Mouse (Mus musculus) heart, postnatal 4 days (tissue): ENCODE measurements around the gene Fat4. TPM values are rescaled to one million over a fixed set of nuclear protein-coding genes. Genes with fewer than 3 reads are reported as not detected.

Source experiments
- DNase-seq: peaks from one replicate; pipeline ENCODE4 v3.0.0; 2021
- total RNA-seq, 2 experiments: library from RNA; stranded (reverse); gene quantifications; 2 replicates each; pipeline ENCODE4 v1.2.3; 2021

Fat4 gene
- total RNA-seq, 2 experiments from 2014 or later: 19.5 to 20.4 TPM

DNA sequence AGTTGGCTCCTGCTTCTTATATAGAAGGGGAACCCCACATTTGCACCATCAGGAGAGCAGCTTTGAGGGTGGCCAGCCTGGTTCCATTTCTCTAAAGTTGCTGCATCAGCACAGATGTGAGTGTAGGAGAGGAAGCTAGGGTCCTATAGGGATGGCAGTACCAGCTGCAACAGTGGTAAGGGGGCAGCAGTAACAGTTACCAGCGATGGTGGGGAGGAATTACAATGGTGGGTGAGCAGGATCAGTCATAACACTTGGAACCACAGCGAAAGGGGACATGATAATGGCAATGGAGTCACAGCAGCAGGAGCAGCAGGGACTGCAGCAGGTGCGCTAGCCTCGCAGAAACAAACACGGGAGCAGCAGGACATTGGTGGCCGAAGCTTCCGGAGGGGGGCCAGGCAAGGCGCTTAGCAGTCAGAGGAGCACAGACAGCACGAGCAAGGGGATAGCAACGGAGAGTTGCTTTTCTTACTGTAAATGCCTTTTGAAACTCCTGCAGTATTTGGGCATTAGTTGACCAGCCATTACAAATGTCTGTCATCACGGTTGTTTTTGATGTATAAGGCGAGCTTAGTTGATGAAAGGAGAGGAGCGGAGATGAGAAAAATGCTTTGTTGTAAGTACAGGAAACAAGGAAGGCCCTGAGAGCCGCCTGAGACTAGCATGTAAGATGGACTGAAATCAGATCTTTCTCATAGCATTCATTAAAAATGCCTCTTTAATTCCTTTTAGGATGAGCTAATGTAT, 21.1 kb downstream of the Fat4 start:
- DNase-seq: no peak

DNA sequence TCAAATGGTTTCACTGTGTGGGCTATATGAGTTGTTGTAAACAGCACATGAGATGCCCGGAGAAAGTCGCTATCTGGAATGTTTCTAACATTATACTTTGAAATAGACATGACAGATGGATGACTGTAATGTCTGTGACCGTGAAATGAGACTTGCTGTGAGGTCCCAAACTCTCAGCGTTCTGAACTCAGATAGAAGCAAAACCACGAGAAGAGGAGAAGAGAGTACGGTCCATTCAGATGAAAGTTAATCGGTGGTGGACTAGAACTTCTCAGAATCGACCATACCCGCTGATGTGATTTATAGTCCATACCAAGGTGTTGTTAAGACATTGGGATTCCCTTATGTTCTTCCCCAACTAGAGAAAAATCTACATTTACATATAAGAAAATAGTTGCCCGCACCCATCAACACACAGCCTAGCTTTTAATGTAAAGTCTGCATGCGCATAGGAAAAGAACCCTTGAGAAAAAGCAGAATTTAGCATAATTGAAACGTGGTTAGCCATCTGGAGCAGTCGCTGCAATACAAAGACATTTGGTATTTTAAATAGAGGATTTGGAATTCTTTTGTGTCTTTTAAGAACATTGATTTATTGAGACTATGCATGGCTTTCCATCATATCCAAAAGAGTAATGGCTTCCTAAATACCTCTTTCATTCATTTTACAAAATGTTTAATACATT, 21.8 kb downstream of the Fat4 start:
- DNase-seq: no peak

DNA sequence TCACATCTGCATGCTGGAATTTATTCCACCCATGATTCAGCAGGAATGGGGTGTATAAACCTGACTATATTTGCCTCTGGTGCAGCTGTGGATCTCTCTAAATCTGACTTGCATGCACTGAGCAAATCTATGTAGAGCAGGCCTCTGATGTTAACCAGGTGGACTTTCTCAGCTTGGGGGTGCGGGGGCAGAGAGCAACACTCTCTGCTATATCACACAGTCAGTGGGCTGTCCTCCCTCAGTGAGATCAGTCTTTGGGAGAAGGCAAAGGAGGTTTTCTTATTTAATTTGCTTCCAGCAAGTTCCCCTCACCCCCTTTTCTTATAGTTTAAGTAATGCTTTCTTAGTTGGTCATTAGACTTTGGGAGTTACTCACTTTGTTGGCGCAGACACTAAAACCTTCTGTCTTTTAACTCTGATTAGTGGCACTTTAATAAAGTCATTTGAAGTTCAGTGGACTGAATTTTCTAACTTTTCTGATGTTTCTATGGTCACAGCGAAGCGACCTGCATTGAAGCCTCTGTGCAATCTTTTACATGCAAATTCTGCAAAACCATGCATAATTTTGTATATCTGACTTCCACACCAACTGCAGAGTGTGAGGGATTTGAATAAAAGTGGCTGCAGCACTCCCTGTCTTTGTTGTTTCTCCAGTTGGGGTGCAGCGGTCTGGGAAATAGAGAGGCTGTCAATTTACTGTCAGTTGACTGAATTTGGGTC, 26.2 kb downstream of the Fat4 start:
- no peak for DNase-seq

DNA sequence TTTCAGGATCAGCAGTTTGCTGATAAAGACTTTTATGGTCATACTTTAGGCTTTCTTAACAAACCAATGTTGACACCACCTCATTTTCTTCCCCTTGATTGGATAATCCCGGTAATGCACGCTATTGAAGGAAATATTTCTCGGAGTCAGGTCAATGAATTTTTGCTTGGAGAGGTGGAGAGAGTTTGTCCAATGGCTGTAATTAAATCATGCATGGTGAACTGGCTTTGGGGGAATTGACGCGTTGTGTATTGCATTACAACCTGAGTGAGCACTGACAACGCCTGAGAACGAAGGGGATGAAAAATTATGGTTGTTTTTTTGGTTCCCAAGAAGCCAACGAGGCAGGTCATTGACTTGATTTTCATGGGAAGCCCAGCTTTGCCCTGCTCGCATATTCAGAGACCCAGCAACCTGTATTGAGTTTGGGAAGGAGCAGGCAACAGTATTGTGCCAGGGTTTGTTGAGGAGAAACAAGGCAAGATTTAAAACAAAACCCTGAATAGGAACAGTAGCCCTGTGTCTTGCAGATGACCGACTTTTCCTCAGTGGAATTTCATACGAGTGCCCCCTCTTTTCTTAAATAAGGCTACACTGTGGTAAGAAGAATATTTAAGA, 26.9 kb downstream of the Fat4 start:
- DNase-seq: no peak

DNA sequence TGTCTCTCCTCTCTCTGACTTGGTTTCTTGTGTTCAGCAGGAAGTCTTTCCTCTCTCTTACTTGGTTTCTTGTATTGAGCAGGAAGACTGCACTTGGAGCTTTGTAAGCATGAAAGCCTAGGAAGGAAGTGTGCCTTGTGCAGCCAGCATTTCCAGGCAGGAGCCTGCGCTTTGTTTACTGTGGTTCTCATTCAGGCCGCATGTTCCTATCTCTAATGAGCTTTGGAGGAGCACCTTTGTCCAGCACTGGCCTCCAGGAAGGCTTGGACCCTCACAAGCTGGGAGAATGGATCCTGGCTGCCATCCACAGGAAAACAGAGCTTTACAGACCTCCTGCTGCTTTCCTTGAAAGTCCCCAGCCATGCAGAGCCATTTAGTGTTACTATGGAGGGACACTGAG, 32.2 kb downstream of the Fat4 start:
- DNase-seq: peak; percentile 22

DNA sequence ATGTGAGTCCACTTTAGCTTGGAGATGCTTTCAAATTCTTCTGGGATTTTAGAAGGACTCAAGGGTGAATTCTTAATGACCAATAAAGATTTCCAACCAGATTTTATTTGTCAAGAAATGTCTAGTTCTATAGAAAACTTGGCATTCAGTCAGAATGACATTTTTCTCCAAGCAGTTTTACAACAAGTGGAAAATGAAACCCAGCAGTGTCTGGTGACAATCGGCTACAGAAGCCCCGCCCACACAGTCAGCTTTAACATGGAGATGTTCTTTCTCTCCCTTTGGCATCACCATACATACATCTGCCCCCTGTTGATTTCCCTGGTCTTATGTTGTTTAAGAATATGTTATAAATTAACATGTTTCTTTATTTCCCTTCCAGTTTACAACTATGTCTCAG, 34.3 kb downstream of the Fat4 start:
- DNase-seq: no peak

GRCm38 (mm10) chr3:38923251-38923686, 36.5 kb downstream of the Fat4 start:
- DNase-seq: no peak

DNA sequence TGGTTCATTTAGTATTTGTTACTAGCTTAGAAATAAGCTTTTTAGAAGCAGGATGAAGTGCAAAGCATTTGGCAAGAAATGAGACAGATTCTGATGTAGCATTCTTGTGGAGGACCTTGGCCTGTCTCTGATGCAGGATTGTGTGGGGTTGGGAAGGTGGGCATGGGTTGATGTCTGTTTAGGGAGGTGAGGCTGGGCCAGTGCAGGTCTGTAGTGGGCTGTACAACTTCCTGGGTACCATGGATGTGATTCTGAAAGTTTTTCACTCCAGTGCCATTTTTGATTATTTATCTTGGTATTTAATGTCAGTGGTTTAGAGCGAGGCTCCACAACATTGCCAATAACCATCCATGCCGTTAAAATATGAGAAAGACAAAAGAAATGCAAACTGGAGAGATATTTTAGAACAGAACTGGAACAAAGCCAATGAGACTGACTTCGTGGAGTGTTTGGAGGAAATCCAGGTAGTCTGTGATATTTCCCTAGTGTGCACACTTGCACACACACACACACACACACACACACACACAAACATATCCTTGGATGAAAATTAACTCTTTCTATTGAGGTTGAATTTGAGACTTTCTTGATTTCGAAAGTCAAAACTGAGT, 41.4 kb downstream of the Fat4 start:
- no peak for DNase-seq

DNA sequence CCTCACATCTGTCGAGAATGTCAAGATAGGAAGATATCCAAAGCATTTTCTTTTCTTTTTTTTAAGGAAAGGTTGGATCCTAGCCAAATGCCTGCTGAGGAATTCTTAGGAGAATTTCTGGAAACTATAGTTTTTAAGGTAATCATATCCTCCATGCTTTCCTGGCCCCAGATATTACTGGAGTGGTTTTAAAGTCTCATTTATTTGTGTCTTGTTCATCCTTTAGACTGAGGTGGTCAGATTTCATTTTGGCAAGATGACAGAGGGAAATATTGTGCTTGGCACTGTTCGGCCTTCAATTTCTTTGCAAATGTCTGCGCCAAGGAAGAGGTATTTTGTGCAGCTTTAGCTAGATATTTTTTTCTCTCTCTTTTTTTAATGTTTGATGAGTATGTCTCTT, 42.0 kb downstream of the Fat4 start:
- peak; percentile 29 for DNase-seq

DNA sequence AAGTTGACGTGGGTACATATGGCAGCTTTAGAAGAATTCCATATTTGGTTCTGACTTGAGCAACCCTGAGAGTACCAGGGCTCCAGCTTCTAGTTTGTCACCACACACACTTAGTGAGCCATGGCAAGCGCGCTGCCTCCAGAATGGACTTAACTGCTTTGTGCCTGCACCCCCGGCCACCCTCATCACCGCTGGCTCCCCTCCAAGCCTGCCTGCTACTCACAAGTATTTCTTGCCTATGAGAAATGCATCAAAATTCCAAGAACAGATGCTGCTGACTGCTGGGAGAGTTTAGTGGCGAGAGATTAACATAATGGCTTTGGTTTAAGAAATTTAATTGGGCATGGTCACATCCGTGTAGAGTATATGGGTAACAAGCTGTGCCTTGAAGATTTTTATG, 48.0 kb downstream of the Fat4 start:
- DNase-seq: peak; percentile 31

GRCm38 (mm10) chr3:38936485-38936884, 49.7 kb downstream of the Fat4 start:
- DNase-seq: no peak

GRCm38 (mm10) chr3:38937159-38937558, 50.4 kb downstream of the Fat4 start:
- no peak for DNase-seq

GRCm38 (mm10) chr3:38938136-38938535, 51.4 kb downstream of the Fat4 start:
- DNase-seq: no peak

DNA sequence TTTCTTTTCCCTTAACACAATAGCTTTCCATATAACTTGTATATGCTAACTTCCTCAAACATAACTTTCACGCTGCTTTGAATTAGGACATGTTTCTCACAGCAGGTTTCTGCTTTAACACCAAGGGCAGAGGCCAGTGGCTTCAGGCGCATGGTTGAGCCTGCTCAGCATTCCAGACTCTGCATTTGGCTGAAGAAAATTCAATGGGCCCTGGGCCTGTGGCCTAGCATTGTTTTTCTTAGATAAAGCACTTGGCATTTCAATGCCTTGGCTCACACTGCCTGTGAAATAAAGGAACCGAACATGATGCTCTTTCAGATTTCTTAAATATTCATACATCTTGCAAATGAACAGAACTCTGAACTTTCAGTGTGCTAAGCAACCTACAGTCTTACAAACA, 52.8 kb downstream of the Fat4 start:
- peak; percentile 34 for DNase-seq

DNA sequence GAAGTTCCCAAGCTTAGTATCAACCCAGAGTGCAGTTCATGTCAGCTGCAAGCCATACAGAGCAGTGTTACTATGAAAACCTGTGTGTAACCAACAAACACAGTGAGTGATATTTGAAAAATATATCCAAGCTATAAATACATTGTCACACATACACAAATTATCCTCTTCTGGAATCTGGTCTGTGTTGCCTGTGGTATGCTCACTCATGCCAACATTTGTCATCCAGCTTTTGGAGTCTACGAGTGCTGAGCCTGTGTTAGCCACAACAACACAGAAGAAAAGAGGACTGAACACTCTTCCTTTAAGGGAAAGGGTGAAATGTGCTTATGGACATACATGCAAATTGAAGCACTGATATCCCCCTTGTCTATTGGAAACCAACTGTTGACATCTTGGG, 53.6 kb downstream of the Fat4 start:
- DNase-seq: no peak

DNA sequence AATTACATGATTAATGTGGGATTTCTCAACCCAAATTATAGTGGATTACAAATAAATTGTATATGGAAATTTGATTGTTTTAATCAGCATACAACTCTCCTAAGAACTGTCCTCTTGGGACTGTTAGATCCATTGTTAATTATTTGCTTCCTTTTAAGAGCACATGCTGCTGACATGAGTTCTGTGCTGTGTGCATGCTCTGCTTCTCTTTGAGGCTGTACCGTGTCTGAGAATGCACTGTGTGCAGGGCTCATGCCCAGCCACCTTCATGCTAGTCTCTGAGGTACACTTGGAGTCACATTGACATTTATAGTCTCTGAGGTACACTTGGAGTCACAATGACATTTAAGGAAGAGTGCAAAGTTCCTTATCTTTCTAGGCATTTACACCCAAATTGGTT, 58.4 kb downstream of the Fat4 start:
- no peak for DNase-seq

GRCm38 (mm10) chr3:38947706-38948105, 61.0 kb downstream of the Fat4 start:
- no peak for DNase-seq

DNA sequence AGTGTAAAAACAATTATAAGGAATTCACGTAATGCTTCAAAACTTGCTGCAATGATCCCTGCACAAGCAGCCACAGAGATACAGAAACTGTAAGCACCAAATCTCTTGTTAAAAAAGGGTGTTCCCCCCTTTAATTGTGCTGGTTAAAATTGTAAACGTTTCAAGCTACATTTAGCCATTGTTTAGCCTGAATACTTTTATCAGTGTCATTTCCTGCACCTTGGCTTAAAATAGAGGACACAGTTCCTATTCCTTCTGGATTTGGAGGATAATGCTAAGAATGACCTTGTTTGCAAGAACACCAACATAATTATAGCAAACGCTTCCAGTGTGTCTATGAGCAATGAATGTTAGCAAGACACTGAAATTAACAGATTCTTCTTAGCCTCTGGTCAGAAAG, 65.9 kb downstream of the Fat4 start:
- DNase-seq: no peak

- DNase-seq: no peak
These were observed 67.5 kb downstream of the Fat4 start for GRCm38 (mm10) chr3:38954196-38954595.

GRCm38 (mm10) chr3:38956012-38956648, 69.4 kb downstream of the Fat4 start:
- DNase-seq: no peak

DNA sequence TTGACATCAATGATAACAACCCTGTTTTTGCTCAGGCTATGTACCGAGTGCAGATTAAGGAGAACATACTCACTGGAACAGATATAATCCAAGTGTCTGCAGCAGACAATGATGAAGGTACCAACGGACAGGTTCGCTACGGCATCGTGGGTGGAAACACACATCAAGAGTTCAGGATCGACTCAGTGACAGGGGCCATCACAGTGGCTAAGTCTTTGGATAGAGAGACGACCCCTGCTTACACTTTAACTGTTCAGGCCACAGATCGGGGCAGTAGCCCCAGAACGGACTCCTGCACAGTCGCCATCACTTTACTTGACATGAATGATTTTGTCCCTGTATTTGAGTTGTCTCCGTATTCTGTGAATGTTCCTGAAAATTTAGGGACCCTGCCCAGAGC, 70.4 kb downstream of the Fat4 start:
- no peak for DNase-seq

GRCm38 (mm10) chr3:38962328-38962727, 75.6 kb downstream of the Fat4 start:
- DNase-seq: no peak
